8 mouse cellular contexts compared by ENCODE assay signal in genomic region chr19:29252831-29253545, GRCm38 (mm10). TPM values are rescaled to one million over a fixed set of nuclear protein-coding genes. Genes with fewer than 3 reads are reported as not detected.
DNase-seq lines count a peak whose midpoint lies in the region; ATAC-seq and TF ChIP-seq lines count a peak whose summit lies in the region.

No protein-coding gene starts in this region.

- H3K9ac ChIP-seq in heart, embryonic 12.5 days, result peak overlapping the region; percentile 90
- peak overlapping the region; percentile 94 for H3K9ac ChIP-seq in kidney, postnatal 0 days (ENCODE audit: low read depth, low read length)
- peak overlapping the region; percentile 99 for H3K9ac ChIP-seq in neural tube, embryonic 14.5 days (replicated peaks; ENCODE audit: low read depth, low read length)

- H3K4me2 ChIP-seq in heart, embryonic 12.5 days, result peak overlapping the region; percentile 96
- peak overlapping the region; percentile 67 for H3K4me2 ChIP-seq in kidney, postnatal 0 days (ENCODE audit: low read length)
- peak overlapping the region; percentile 75 for H3K4me2 ChIP-seq in neural tube, embryonic 14.5 days (ENCODE audit: low read depth, low read length)

- no peaks in the 10 kb centered on the region for H3K9me3 ChIP-seq in heart, embryonic 12.5 days (replicated peaks)
- no peaks in the 10 kb centered on the region for H3K9me3 ChIP-seq in kidney, postnatal 0 days (replicated peaks; ENCODE audit: low read length)
- H3K9me3 ChIP-seq in neural tube, embryonic 14.5 days (ENCODE audit: control insufficient read depth, low read length), result no peaks in the 10 kb centered on the region

- TF ChIP-seq POLR2A in embryonic fibroblast, embryonic 13.5 days (IDR thresholded peaks at IDR 0.05; ENCODE audit: low read depth, low read length), result no peak

- TF ChIP-seq CTCF in embryonic fibroblast, embryonic 13.5 days (IDR thresholded peaks at IDR 0.05; ENCODE audit: borderline replicate concordance, insufficient read depth, low read length), result no peak
- no peak for TF ChIP-seq CTCF in kidney, postnatal 0 days (IDR thresholded peaks at IDR 0.05; ENCODE audit: low read depth)

- H3K27me3 ChIP-seq in heart, embryonic 12.5 days (replicated peaks), result no peaks in the 10 kb centered on the region
- no peaks in the 10 kb centered on the region for H3K27me3 ChIP-seq in kidney, postnatal 0 days (ENCODE audit: insufficient read depth, low read length)
- no peaks in the 10 kb centered on the region for H3K27me3 ChIP-seq in neural tube, embryonic 14.5 days (ENCODE audit: control insufficient read depth, insufficient read depth, low read length)

- no peak for ATAC-seq in heart, embryonic 12.5 days (ENCODE audit: insufficient number of reproducible peaks, low FRiP score)
- ATAC-seq in kidney, postnatal 0 days (replicated peaks; ENCODE audit: low FRiP score, low read depth), result no peak
- no peak for ATAC-seq in neural tube, embryonic 14.5 days (ENCODE audit: low read depth)

- peak overlapping the region; percentile 97; the same call in 1 of the 2 replicates for H3K27ac ChIP-seq in heart, embryonic 12.5 days (ENCODE audit: poor library complexity, severe bottlenecking)
- peak overlapping the region; percentile 41 for H3K27ac ChIP-seq in embryonic fibroblast, embryonic 13.5 days (ENCODE audit: insufficient read depth, low read length)
- no peak overlapping the region for H3K27ac ChIP-seq in kidney, postnatal 0 days
- H3K27ac ChIP-seq in neural tube, embryonic 14.5 days (ENCODE audit: low read depth, low read length), result no peak overlapping the region; the same call in 1 of the 2 replicates

- WGBS in heart, embryonic 12.5 days, result 26% methylated on average over 10 of the region's 10 CpGs
- 20% methylated on average over 10 of the region's 10 CpGs for WGBS in kidney, postnatal 0 days
- WGBS in neural tube, embryonic 14.5 days, result 22% methylated on average over 10 of the region's 10 CpGs

- H3K4me3 ChIP-seq in heart, embryonic 12.5 days, result peak overlapping the region; percentile 80
- H3K4me3 ChIP-seq in embryonic fibroblast, embryonic 13.5 days (ENCODE audit: insufficient read depth, low read length), result peak overlapping the region; percentile 68
- H3K4me3 ChIP-seq in kidney, postnatal 0 days (replicated peaks; ENCODE audit: low read depth, low read length), result peak overlapping the region; percentile 93
- H3K4me3 ChIP-seq in neural tube, embryonic 14.5 days (ENCODE audit: low read depth, low read length), result peak overlapping the region; percentile 97

- H3K4me1 ChIP-seq in heart, embryonic 12.5 days (replicated peaks), result peaks cover 26% of the 10 kb centered on the region
- peaks cover 5% of the 10 kb centered on the region; the same call in 1 of the 2 replicates for H3K4me1 ChIP-seq in embryonic fibroblast, embryonic 13.5 days (ENCODE audit: control insufficient read depth, insufficient read depth, low read length)
- peaks cover 12% of the 10 kb centered on the region; the same call in 1 of the 2 replicates for H3K4me1 ChIP-seq in kidney, postnatal 0 days (replicated peaks; ENCODE audit: insufficient read depth, low read length)
- H3K4me1 ChIP-seq in neural tube, embryonic 14.5 days (ENCODE audit: control insufficient read depth, insufficient read depth, low read length), result peaks cover 38% of the 10 kb centered on the region

- no peak for DNase-seq in heart, postnatal 4 days
- DNase-seq in CD4-positive, CD25-positive, alpha-beta regulatory T cell, adult 2 months (ENCODE audit: low read depth, low spot score), result peak; percentile 59
- peak; percentile 42 for DNase-seq in kidney, postnatal 0 days (ENCODE audit: low spot score)
- DNase-seq in urinary bladder, postnatal 36 days (ENCODE audit: low spot score in 2 of 2), result no peak
- no peak for DNase-seq in layer of hippocampus, adult 11-12 months (ENCODE audit: low spot score)

- 0 out of 2 replicates have a peak, but pooled peaks cover 2% of the 10 kb centered on the region for H3K36me3 ChIP-seq in heart, embryonic 12.5 days
- H3K36me3 ChIP-seq in kidney, postnatal 0 days (ENCODE audit: insufficient read depth, low read length), result no peaks in the 10 kb centered on the region
- no peaks in the 10 kb centered on the region for H3K36me3 ChIP-seq in neural tube, embryonic 14.5 days (ENCODE audit: control insufficient read depth, insufficient read depth, low read length)

RNA-seq across cellular contexts. Expression of gene Jak2, which starts 1.4 kb away (rescaled TPM):
- 11.0 TPM in 2 replicates for polyA plus RNA-seq in heart, embryonic 12.5 days (2016; fragmentation: Nextera tagmentation; extraction: Ambion mirVana)
- total RNA-seq in heart, postnatal 4 days (2021), result 10 to 100 TPM; 17.8 to 18.0 TPM
- polyA plus RNA-seq in embryonic fibroblast, embryonic 13.5 days (2011; ENCODE audit: insufficient read length, low read depth, missing spikeins), result 31.2 and 37.4 TPM in 2 replicates
- 8.8 and 9.8 TPM in 2 replicates for polyA plus RNA-seq in kidney, postnatal 0 days (2015; fragmentation: Nextera tagmentation; extraction: Ambion mirVana)
- 18.5 and 22.0 TPM in 2 replicates for polyA plus RNA-seq in neural tube, embryonic 14.5 days (2014; fragmentation: Nextera tagmentation; extraction: Ambion mirVana)

Comparison
In these comparisons a context has a peak if more than half of its experiments do, and no peak if none do; other contexts are left out.
1. H3K27ac ChIP-seq: peak in heart, embryonic 12.5 days (single experiment) and embryonic fibroblast, embryonic 13.5 days (single experiment); none in kidney, postnatal 0 days (single experiment) and neural tube, embryonic 14.5 days (single experiment).
2. DNase-seq: peak in CD4-positive, CD25-positive, alpha-beta regulatory T cell, adult 2 months (single experiment) and kidney, postnatal 0 days (single experiment); none in heart, postnatal 4 days (single experiment), urinary bladder, postnatal 36 days (0 of 2) and layer of hippocampus, adult 11-12 months (single experiment).
3. Peak in every context shown above with its lines, with median percentiles within 50 percentile points of each other: H3K4me2 ChIP-seq, H3K4me3 ChIP-seq and H3K9ac ChIP-seq.